Mouse (Mus musculus) G1E (cell line): Measurements from ENCODE around the gene Lyzl6. TPM values are rescaled to one million over a fixed set of nuclear protein-coding genes. Genes with fewer than 3 reads are reported as not detected.
A peak's percentile ranks its signal among the peaks of the same experiment; 100 is the strongest.

ENCODE experiments used
- ATAC-seq: 2 replicates; pipeline ENCODE4 v1.8.0; 2016; ENCODE audit warnings: mild to moderate bottlenecking; ENCODE audit not compliant: insufficient number of reproducible peaks, poor library complexity, low FRiP score, severe bottlenecking; ENCODE audit errors: extremely low read depth
- DNase-seq: peaks from one replicate; pipeline ENCODE4 v3.0.0; 2012; ENCODE audit warnings: low spot score
- H3K27me3 ChIP-seq: 2 replicates; pipeline ENCODE4 v1.6.1; 2012; ENCODE audit warnings: mild to moderate bottlenecking, low read length, inconsistent platforms; ENCODE audit not compliant: insufficient read depth
- H3K36me3 ChIP-seq: replicated peaks from 2 replicates; pipeline ENCODE3; 2012; ENCODE audit warnings: mild to moderate bottlenecking, inconsistent platforms
- H3K4me1 ChIP-seq: 2 replicates; pipeline ENCODE4 v1.6.1; 2012; ENCODE audit warnings: low read depth, low read length, inconsistent platforms, mixed read lengths; ENCODE audit not compliant: insufficient read depth
- H3K4me3 ChIP-seq: 2 replicates; pipeline ENCODE4 v1.5.1; 2012; ENCODE audit warnings: low read depth, mild to moderate bottlenecking, inconsistent platforms, low read length, moderate library complexity, mixed read lengths
- H3K9me3 ChIP-seq: replicated peaks from 2 replicates; pipeline ENCODE4 v1.6.1; 2012; ENCODE audit warnings: inconsistent platforms
- CTCF ChIP-seq: IDR thresholded peaks from 2 replicates; pipeline ENCODE4 v1.5.1; 2012; ENCODE audit warnings: low read depth, low read length, inconsistent platforms, mixed read lengths
- GATA1 ChIP-seq: IDR thresholded peaks from 2 replicates; pipeline ENCODE4 v1.6.1; 2012; ENCODE audit warnings: borderline replicate concordance, low read length, inconsistent platforms, mixed read lengths
- GATA2 ChIP-seq: IDR thresholded peaks from 2 replicates; pipeline ENCODE4 v1.6.1; 2012; ENCODE audit warnings: low read depth, low read length, inconsistent platforms, borderline replicate concordance
- POLR2AphosphoS5 ChIP-seq: IDR thresholded peaks from 2 replicates; pipeline ENCODE4 v1.6.1; 2012; ENCODE audit warnings: low read depth, low read length, inconsistent platforms; ENCODE audit not compliant: insufficient replicate concordance
- TAL1 ChIP-seq: conservative IDR thresholded peaks from 2 replicates; pipeline ENCODE4 v1.6.1; 2012; ENCODE audit warnings: low read depth, low read length, inconsistent platforms, mixed read lengths
- polyA plus RNA-seq: library from polyadenylated mRNA; stranded (reverse); fragments of >175 nt; gene quantifications from 2 replicates; pipeline ENCODE4 v1.2.3, GENCODE M21; 2012
- total RNA-seq, 2 experiments: library from RNA; stranded (forward) in 1 of 2; stranded (reverse) in 1 of 2; fragments of 200-1000 nt in 1 of 2; fragments of >200 nt in 1 of 2; fragmentation: Nextera tagmentation in 1 of 2; gene quantifications; 2 replicates each; pipeline ENCODE4 v1.2.3; 2014 to 2017

The Lyzl6 gene
- total and polyA plus RNA-seq, 3 experiments, result not detected

DNA sequence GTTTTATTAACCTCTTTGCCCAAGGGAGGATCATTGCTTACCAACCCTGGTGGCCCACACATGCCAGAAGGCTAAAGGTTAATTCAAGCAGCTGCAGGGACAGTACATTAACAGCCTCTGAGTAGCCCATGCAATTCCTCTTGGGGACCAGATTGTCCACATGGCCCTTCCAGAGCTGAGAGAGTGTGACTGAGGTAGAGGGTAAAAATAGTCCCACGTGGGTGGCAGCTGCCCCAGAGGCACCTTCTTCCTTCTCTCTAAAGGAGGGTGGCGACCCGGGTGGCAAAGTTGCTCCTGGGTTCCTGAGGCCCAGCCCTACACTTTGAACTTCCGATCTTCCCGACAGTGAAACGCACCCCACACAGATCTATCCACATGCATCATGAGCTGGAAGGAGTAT, 7.6 kb upstream of the Lyzl6 start:
- DNase-seq (no peak), ATAC-seq (no peak)
- Histone ChIP-seq H3K4me1 (no peaks in the 10 kb centered on the region), H3K9me3 (no peaks in the 10 kb centered on the region; the same call in 1 of the 2 replicates), H3K4me3 (no peak overlapping the region), H3K27me3 (no peaks in the 10 kb centered on the region), H3K36me3 (no peaks in the 10 kb centered on the region)
- TF ChIP-seq GATA2 (no peak), POLR2AphosphoS5 (no peak)

DNA sequence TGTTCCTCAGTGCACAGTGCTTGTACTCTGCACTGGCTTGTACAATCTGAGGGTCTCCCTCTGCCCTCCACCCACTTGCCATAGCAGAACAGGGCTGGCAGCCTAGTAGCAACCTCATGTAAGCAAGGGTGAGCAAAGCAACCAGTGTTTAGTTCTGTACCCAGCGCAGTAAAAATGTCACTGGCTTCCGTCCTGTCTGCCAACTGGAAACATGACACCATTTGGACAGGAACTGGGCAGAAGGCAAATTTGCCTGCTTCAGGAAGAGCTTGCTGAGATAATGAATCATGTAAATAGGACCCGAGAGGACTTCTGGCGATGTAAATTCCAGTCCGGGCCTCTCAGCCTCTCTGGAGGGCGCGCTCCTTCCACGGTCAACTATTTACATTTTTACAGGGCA, 7.0 kb upstream of the Lyzl6 start:
- no peaks in the 10 kb centered on the region; the same call in 1 of the 2 replicates for H3K9me3 ChIP-seq
- H3K27me3 ChIP-seq, result no peaks in the 10 kb centered on the region
- DNase-seq (no peak), ATAC-seq (no peak)
- H3K36me3 ChIP-seq, result no peaks in the 10 kb centered on the region
- TF ChIP-seq CTCF, result no peak
- TF ChIP-seq TAL1, result no peak
- no peak for TF ChIP-seq POLR2AphosphoS5
- no peak for TF ChIP-seq GATA2
- TF ChIP-seq GATA1, result no peak
- H3K4me1 ChIP-seq, result no peaks in the 10 kb centered on the region
- no peak overlapping the region for H3K4me3 ChIP-seq

GRCm38 (mm10) chr11:103643211-103643610, 4.5 kb upstream of the Lyzl6 start:
- no peaks in the 10 kb centered on the region; the same call in 1 of the 2 replicates for H3K4me1 ChIP-seq
- peaks cover 2% of the 10 kb centered on the region for H3K27me3 ChIP-seq
- no peaks in the 10 kb centered on the region for H3K9me3 ChIP-seq
- H3K36me3 ChIP-seq, result no peaks in the 10 kb centered on the region
- H3K4me3 ChIP-seq, result no peak overlapping the region
- no peak for ATAC-seq
- no peak for DNase-seq
- TF ChIP-seq POLR2AphosphoS5, result no peak
- TF ChIP-seq GATA2, result no peak
- TF ChIP-seq GATA1, result no peak
- TF ChIP-seq TAL1, result no peak
- no peak for TF ChIP-seq CTCF

DNA sequence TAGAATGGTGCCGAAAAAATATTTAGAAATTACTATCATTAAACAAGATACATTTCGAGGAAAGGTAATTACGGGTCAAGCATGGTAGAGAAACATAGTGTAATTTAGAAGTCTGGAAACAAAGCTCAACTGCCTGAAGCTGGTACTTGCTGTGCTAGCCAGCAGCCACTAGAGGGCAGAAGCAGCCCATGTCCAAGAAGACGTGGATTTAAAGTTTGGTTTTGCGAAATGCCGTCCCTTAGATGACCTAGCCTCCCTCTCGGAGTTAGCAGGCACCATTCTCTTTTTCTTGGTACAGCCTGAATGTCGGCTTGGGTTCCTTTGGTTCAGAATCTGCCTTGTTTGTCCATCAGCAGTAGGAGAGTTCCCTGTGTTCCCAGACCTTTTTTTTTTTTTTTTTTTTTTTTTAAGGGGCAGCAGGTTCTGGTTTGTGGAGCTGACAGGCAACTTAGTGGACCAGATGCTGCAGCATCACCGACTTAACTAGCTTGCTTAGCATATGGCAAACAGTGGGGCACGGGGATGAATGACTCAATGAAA, 787 bp upstream of the Lyzl6 start:
- Histone ChIP-seq H3K4me3 (no peak overlapping the region), H3K27me3 (peaks cover 2% of the 10 kb centered on the region), H3K9me3 (no peaks in the 10 kb centered on the region), H3K4me1 (no peaks in the 10 kb centered on the region; the same call in 1 of the 2 replicates), H3K36me3 (no peaks in the 10 kb centered on the region)
- DNase-seq (peak; percentile 11), ATAC-seq (no peak)
- TF ChIP-seq POLR2AphosphoS5 (no peak), GATA2 (no peak), GATA1 (no peak), CTCF (peak; percentile 87), TAL1 (no peak)

DNA sequence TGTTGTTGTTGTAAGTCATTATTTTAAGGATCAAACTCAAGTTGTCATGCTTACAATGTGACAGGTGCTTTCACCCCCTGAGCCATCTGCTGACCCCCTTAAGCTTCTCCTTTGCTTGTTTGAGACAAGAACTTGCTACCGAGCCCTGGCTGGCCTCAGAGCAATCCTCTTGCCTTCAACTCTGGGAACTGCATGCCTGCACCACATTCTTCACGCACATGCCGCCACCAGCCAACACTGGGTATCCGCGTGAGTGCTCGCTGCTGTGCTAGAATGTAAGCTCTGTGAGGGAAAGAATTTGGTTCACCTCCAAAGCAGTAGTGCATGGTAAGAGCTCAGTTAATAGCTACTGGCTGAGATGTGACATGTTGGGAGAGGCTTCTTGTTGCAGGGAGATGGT, 2.4 kb downstream of the Lyzl6 start:
- Histone ChIP-seq H3K36me3 (no peaks in the 10 kb centered on the region), H3K27me3 (peaks cover 2% of the 10 kb centered on the region), H3K4me1 (no peaks in the 10 kb centered on the region; the same call in 1 of the 2 replicates), H3K9me3 (no peaks in the 10 kb centered on the region), H3K4me3 (no peak overlapping the region)
- no peak for TF ChIP-seq CTCF
- no peak for DNase-seq
- ATAC-seq, result no peak

GRCm38 (mm10) chr11:103635481-103635880, 3.2 kb downstream of the Lyzl6 start:
- no peak for DNase-seq
- no peak for TF ChIP-seq CTCF
- no peak for TF ChIP-seq TAL1
- no peak for TF ChIP-seq GATA2
- no peak for TF ChIP-seq GATA1
- TF ChIP-seq POLR2AphosphoS5, result no peak

DNA sequence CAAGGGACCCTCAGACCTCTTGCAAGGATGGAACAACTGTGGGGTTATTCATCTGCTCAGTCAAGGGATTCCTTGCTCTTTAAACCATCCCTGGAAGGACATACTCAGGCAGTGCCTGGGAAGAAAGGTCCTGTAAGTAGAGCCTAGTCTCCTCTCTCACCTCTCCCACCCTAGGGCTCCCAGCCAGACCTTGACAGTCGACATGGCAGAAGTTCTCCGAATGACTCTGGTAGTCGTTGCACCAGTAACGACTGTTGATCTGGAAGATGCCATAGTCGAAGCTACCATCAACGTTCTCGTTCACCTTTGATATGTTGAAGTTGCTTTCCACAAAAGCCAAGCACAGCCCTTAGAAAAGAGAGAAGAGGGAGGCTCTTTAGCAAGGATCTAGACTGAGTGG, 3.9 kb downstream of the Lyzl6 start:
- H3K4me3 ChIP-seq, result no peak overlapping the region
- no peaks in the 10 kb centered on the region for H3K36me3 ChIP-seq
- DNase-seq (no peak), ATAC-seq (no peak)
- no peaks in the 10 kb centered on the region for H3K9me3 ChIP-seq
- no peaks in the 10 kb centered on the region; the same call in 1 of the 2 replicates for H3K4me1 ChIP-seq
- no peak for TF ChIP-seq TAL1
- no peak for TF ChIP-seq GATA2
- TF ChIP-seq CTCF, result no peak
- no peak for TF ChIP-seq POLR2AphosphoS5
- no peak for TF ChIP-seq GATA1
- peaks cover 1% of the 10 kb centered on the region for H3K27me3 ChIP-seq

More at GRCm38 (mm10) chr11:103635481-103635880, 3.2 kb downstream of the Lyzl6 start:
- no peak for ATAC-seq
- Histone ChIP-seq H3K4me3 (no peak overlapping the region), H3K36me3 (no peaks in the 10 kb centered on the region), H3K27me3 (peaks cover 2% of the 10 kb centered on the region), H3K4me1 (no peaks in the 10 kb centered on the region; the same call in 1 of the 2 replicates), H3K9me3 (no peaks in the 10 kb centered on the region)
